Mouse (Mus musculus): ENCODE measurements at regions not wholly inside any gene's neighbourhood (a gene's known extent, or its start where the extent isn't known, plus 50 kb on each side); places are given as distances from the start of the nearest gene placed in this dataset.

DNA sequence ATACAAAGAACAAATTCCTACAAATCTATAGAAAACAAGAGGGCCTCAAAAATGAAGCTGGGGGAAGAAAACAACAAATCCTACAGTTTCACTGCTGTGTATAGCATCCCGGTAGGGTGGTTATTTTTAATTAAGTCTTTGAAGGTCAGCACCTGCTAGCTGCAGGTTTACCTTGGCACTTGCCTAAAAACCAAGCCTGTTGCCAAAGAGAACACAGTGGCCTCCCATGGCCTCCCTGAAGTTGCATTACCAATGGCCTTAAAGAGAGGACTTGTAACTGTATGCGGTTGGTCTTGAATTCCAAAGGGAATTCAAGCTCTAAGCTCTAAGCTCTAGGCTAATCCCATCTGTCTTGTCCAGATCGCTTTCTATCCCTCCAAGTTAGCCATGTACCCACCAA lies 169.7 kb upstream of the Ankrd55 start:
- intact Hi-C loops (cut with DNase I) = no loop called here

DNA sequence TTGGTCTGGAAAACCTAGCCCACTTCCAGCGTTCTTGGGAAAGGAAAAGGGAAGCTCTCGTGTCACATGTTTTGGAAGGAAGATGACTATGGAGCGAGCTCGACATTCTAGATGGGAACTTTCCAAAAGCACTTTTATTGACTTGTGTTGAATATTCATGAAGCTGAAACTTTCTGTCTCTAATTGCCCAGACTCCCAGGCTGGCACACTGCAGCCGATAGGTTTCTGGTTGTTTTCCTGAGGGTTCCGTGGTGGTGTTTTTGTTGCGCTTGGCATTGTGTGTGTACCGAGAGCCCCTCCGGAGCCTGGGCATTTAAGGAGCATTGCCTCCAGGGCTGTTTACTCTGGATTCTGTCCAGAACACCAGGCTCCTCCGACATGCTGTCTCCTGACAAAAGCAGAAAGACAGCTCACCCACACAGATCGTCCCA lies 168.6 kb upstream of the Ankrd55 start:
- intact Hi-C loops (cut with DNase I) = no loop called here

- intact Hi-C loops (cut with DNase I) = no loop called here
These were observed 167.9 kb upstream of the Ankrd55 start for GRCm38 (mm10) chr13:112120346-112120745.

DNA sequence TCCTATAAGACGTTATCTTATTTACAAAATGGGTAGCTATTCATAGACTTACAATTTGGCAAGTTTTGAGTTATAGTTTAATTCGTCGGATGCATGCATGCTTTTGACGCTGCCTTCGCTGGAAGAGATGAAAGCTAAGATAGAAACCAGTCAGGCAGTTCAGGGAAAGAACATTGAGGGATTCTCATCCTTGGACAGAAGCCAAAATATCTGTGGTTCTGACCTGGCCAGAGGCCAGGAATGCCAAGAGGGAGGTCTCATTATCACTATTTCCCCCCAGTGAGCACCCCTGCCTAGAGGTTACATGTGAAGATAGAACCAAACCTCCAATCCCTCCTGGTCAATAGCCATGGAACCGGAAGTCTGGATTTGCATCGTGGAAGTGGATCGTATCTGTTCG lies 167.1 kb upstream of the Ankrd55 start:
- intact Hi-C loops (cut with DNase I) = no loop called here

DNA sequence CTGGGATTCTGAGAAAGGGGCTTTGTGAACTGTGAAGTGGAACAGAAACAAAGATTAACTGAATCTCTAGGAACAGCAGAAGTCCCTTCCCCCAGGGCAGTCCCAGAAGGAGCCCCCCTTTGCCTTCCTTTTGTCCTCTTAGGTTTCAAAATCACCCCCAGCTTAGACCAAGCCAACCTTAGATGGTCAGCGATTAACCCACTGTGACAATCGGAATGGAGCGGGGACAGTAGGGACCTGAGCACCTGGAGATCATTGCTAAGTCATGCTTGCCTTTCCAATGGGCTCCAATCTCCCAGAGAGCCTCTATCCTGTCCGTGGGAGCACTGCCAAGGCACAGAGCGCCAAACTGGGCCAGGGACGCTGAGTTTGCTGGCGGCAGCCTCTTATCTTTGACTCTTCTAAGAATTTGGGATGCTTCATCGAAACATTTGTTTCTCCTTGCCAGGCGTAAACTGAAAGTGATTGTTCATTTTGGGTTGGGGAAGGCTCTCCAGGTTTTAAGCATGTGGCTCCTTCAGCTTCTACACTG lies 165.3 kb upstream of the Ankrd55 start:
- intact Hi-C loops (cut with DNase I) = no loop called here

- intact Hi-C loops (cut with DNase I) = no loop called here
These were observed 162.3 kb upstream of the Ankrd55 start for GRCm38 (mm10) chr13:112125769-112126469.

GRCm38 (mm10) chr13:112130220-112130619 lies 158.0 kb upstream of the Ankrd55 start:
- intact Hi-C loops (cut with DNase I) = no loop called here

DNA sequence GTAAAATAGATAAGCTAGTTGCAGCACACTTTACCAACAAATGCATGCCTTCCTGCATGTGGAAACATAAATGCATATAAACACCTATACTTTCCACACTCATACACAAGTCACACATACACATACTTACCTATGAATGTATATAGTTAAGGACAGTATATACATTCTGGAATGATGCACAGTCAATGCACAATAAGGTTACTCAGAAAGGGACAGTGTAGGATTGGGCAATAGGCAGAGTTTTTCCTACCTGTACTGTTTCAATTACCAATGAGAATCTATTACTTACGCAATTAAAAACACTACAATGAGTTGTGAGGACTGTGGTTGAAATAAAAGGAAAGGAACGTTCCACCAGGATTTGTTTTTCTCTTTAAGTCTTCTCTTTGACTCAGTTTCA lies 157.5 kb upstream of the Ankrd55 start:
- intact Hi-C loops (cut with DNase I) = no loop called here

DNA sequence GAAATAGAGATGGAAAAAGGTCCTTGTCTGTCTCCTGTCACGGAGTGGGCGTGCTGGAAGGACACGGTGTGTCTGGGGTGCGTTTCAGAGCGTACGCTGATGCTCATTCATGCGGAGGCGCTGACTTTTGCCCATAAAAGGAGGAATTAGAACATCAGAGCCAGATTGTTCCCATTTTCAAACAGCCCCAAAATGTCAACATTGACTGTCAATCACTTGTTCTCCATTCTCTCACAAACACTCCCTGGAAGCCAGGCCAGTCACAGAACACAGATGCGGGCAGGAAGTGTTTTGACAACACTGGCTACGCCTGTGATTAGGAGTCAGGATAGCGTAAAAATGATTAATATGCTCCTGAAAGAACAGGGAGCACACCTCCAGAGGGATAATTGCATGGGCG lies 157.1 kb upstream of the Ankrd55 start:
- intact Hi-C loops (cut with DNase I) = no loop called here

DNA sequence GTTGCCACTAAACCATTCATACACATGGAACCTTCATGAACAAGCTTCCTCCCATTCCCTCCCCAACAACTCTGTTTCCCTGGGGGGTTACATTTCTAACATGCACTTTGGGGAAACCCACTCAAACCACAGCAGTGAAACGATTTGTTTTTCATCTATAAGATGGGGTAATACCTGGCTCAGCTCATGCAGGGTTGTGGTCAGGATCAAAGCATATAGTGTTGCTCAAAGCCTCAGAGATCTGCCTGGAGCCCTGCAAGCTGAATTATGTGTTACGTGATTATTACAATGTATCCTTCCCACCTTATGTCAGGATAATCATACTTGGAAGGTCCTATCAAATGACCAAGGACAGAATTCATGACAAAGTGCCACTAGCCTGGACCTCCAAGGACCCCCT lies 154.5 kb upstream of the Ankrd55 start:
- intact Hi-C loops (cut with DNase I) = no loop called here

DNA sequence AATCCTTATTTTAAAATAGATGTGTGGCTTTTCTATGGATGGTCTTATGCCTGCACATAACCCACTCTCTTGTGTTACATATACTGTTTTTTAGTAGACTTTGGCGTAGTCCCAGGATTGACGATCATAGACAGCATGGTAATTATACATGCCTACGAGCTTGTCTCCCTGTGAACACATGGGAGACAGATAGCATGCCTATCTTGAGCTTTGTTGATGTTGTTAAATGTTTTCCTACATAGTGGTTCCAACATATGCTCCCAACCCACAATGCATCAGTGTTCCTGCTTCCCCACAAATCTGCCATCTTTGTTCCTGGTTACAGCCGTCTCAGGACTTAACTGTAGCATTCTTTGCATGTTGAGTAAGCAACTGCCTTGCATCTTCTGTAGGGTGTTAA lies 153.6 kb upstream of the Ankrd55 start:
- intact Hi-C loops (cut with DNase I) = no loop called here

GRCm38 (mm10) chr13:112135777-112136176 lies 152.5 kb upstream of the Ankrd55 start:
- intact Hi-C loops (cut with DNase I) = no loop called here

GRCm38 (mm10) chr13:112136850-112137249 lies 151.4 kb upstream of the Ankrd55 start:
- intact Hi-C loops (cut with DNase I) = no loop called here

- intact Hi-C loops (cut with DNase I) = no loop called here
These were observed 147.4 kb upstream of the Ankrd55 start for GRCm38 (mm10) chr13:112140871-112141270.

DNA sequence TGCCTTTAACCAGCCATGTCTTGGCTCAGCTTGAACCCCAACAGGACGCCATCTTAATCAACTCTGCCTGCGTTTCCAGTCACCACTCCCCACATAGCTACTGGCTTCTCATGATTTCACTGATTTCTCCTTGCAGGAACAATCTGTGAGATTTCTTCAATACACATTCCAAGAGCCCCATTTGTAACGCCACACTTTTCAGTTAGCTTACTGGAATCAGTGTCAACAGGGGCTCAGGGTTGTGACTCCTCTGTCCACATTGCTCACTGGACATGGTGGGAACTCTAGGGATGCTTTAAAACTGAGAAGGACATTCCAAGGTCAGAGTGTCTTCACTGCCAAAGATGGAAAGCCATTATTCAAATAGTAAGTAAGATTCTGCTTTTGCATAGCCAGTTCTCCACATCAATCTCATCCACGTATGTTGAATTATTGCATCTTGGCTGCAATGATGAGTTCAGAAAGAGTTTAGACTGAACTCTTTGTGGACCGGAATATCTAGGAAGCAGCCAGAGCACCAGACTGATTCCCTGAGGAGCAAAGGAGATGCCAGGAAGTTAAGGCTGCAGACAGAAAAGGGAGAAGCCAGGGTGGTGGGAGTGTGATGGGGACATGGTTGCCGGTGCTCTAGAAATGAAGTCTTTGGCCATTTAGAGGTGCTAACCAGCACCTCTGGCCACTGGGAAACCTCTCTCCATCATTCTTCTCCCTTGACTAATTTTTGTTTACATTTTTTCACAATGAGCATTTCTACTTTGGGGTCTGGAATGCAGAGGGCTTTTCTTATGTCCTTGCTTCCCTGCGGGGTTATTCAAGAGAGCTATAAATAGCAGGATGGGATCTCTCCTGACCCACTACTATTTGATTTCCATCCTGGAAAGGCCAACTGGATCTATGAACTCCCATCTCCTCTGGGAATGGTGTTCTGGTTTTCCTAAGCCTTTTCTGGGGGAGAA lies 143.6 kb upstream of the Ankrd55 start:
- intact Hi-C loops (cut with DNase I) = no loop called here

- intact Hi-C loops (cut with DNase I) = no loop called here
These were observed 135.4 kb upstream of the Ankrd55 start for GRCm38 (mm10) chr13:112152614-112153550.

DNA sequence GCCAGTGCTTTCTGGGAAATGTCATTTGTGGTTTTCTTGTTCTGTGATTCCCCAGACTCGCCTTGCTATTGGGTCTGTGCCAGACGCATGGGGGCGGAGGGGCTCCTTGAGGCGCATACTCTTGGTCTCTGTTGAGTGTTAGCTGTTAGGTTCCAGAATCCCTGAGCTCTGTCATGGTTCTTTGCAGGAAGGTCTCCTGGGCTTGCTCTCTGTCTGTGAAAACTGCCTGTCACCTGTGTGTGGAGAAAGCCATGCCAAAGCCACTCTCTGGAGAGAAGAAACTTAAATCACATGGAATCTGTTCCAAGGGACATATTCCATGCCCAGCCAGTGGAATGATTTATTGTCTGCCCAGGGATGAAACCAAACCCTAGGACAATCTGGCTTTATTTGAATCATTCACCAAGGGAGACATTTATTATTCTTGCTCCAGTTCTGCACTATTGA lies 134.5 kb upstream of the Ankrd55 start:
- intact Hi-C loops (cut with DNase I) = no loop called here

- intact Hi-C loops (cut with DNase I) = no loop called here
These were observed 128.7 kb upstream of the Ankrd55 start for GRCm38 (mm10) chr13:112159430-112160172.

- intact Hi-C loops (cut with DNase I) = no loop called here
These were observed 128.0 kb upstream of the Ankrd55 start for GRCm38 (mm10) chr13:112160173-112160641.

- intact Hi-C loops (cut with DNase I) = no loop called here
These were observed 127.5 kb upstream of the Ankrd55 start for GRCm38 (mm10) chr13:112160726-112161125.

All from adrenal gland (tissue).